Mouse (Mus musculus): Measurements from ENCODE around the gene Mettl23. TPM values are rescaled to one million over a fixed set of nuclear protein-coding genes. Genes with fewer than 3 reads are reported as not detected.
"Not testable (repeated sequence)": the region's sequence is repeated elsewhere in the genome, so short reads cannot be mapped to it uniquely, and the experiment has no call there.

Gene Mettl23
- total RNA-seq, 2 experiments from 2014 or later, result 29.1 to 35.3 TPM

GRCm38 (mm10) chr11:116880839-116881238, 37.8 kb downstream of the Mettl23 start:
- DNase-seq, result no peak

GRCm38 (mm10) chr11:116881440-116881839, 38.4 kb downstream of the Mettl23 start:
- no peak for DNase-seq

GRCm38 (mm10) chr11:116882446-116882845, 39.4 kb downstream of the Mettl23 start:
- DNase-seq, result no peak

GRCm38 (mm10) chr11:116884061-116884460, 41.0 kb downstream of the Mettl23 start:
- no peak for DNase-seq

GRCm38 (mm10) chr11:116885275-116886151, 42.4 kb downstream of the Mettl23 start:
- DNase-seq, result peak; percentile 89

GRCm38 (mm10) chr11:116887136-116887535, 44.1 kb downstream of the Mettl23 start:
- DNase-seq, result no peak

GRCm38 (mm10) chr11:116893532-116894442, 50.7 kb downstream of the Mettl23 start:
- no peak for DNase-seq

GRCm38 (mm10) chr11:116895402-116895801, 52.3 kb downstream of the Mettl23 start:
- DNase-seq, result no peak

GRCm38 (mm10) chr11:116899247-116899646, 56.2 kb downstream of the Mettl23 start:
- no peak for DNase-seq

- not testable (repeated sequence) for DNase-seq
These were observed 59.5 kb downstream of the Mettl23 start for GRCm38 (mm10) chr11:116902588-116902987.

Other genes starting within 250 kb of the Mettl23 start
- 10 to 100 TPM; 11.1 to 14.4 TPM for gene Rhbdf2, start 216.3 kb upstream of the Mettl23 start, total RNA-seq (2021)
- 1 to 10 TPM; 4.1 to 6.0 TPM for gene Prcd, start 189.7 kb upstream of the Mettl23 start, total RNA-seq (2021)
- 10 to 100 TPM; 40.8 to 44.7 TPM for gene Cygb, start 189.0 kb upstream of the Mettl23 start, total RNA-seq (2021)
- gene St6galnac1, start 67.8 kb upstream of the Mettl23 start, total RNA-seq (2021), result under 1 TPM in 1 of 2 experiments, not detected in 1; 0.15 TPM
- 10 to 100 TPM; 33.7 to 40.0 TPM for gene Mxra7, start 15.2 kb upstream of the Mettl23 start, total RNA-seq (2021)
- gene Jmjd6, start 171 bp downstream of the Mettl23 start, total RNA-seq (2021), result 10 to 100 TPM; 36.0 to 38.4 TPM
- gene Mfsd11, start 9.2 kb downstream of the Mettl23 start, total RNA-seq (2021), result 10 to 100 TPM; 26.8 to 44.4 TPM
- gene Srsf2, start 9.8 kb downstream of the Mettl23 start, total RNA-seq (2021), result 100 to 1,000 TPM; 222 to 286 TPM
- 1 to 10 TPM in 1 of 2 experiments, under 1 TPM in 1; 0.81 to 1.3 TPM for gene Mgat5b, start 75.6 kb downstream of the Mettl23 start, total RNA-seq (2021)

Measured in adrenal gland, postnatal 10 days (tissue).